Mouse (Mus musculus): ENCODE results near the gene Olfr1393. TPM values are rescaled to one million over a fixed set of nuclear protein-coding genes. Genes with fewer than 3 reads are reported as not detected.
"Not testable (repeated sequence)": the region's sequence is repeated elsewhere in the genome, so short reads cannot be mapped to it uniquely, and the experiment has no call there.

The Olfr1393 gene
- total RNA-seq, 4 experiments from 2014 or later, result not detected

GRCm38 (mm10) chr11:49287251-49287650, 9.1 kb downstream of the Olfr1393 start:
- no peak for DNase-seq (ENCODE audit: low spot score in 2 of 2)

- no peak for DNase-seq (ENCODE audit: low spot score in 2 of 2)
Measured at GRCm38 (mm10) chr11:49292777-49293176, 14.7 kb downstream of the Olfr1393 start.

GRCm38 (mm10) chr11:49304441-49304840, 26.3 kb downstream of the Olfr1393 start, which contains the start of gene Olfr10:
Gene Olfr10, plus strand, starts transcription at chr11:49304741.
- no peak for DNase-seq (ENCODE audit: low spot score in 2 of 2)

GRCm38 (mm10) chr11:49308547-49308946, 30.4 kb downstream of the Olfr1393 start:
- not testable (repeated sequence) for DNase-seq (ENCODE audit: low spot score in 2 of 2)

DNA sequence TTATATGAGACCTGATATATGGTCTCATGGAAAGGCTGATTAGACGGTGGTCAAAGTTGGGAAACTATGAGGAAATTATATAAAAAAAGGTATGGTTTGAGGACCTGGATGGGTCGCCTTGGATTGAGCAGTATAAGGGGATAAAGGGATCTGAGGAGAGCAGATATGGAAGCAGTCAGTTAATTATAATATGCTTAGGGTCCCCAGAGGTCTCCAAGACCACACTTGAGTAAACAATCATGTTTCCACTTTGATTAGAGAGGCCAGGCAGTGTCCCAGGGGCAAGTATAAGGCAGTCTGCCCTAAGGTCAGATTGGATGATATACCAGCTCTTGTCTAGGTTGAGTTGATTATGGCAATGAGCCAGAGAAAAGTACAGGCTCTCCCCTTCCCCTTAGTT, 44.3 kb downstream of the Olfr1393 start, which contains the start of gene Olfr1391:
Olfr1391 (plus strand) TSS at position 301 of the 400 bp plus-strand sequence.
- no peak for DNase-seq (ENCODE audit: low spot score in 2 of 2)

DNA sequence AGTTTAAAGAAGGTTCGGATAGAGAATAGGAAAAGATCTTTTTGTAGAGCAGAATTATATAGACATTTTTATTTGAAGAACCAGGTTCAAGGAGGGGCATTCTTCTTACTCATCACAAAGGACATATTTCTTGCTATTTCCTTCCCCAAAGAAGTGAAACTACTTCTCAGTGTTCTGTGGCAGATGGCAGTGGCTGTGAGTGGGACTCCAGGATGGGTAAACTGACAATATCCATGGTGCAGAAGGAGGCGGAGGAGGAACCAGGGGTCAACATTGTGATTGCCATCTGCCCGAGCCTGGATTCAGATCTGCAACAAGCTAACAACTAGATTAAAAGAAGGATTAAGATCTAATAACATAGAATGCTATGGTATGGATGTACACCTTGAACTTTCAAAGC, 48.6 kb downstream of the Olfr1393 start:
- DNase-seq (ENCODE audit: low spot score in 2 of 2), result no peak

DNA sequence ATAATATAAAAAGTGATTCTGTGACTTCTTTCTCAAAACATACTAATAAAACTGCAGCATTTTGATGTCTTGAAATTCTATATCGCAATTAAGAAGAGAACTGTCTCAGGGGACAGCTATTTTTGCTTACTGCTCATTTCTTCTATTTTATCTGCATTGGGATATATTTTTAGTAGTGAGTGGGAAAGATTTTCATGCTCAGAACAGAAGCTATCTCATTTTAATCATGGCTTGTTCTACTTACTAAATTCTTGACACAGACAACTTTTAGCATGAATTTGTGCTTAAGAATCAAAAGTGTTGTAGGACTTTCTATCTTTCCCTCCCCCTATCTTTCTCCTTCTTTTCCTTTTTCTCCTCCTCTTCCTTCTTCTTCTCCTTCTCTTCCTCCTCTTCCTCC, 51.6 kb downstream of the Olfr1393 start:
- no peak for DNase-seq (ENCODE audit: low spot score in 2 of 2)

Other genes starting within 250 kb of the Olfr1393 start
- 1 to 10 TPM in 2 of 4 experiments, under 1 TPM in 2; 0.70 to 1.2 (median 1.0) TPM for gene 9930111J21Rik2, start 227.1 kb upstream of the Olfr1393 start, total RNA-seq (2022)
- gene Tgtp2, start 214.1 kb upstream of the Olfr1393 start, total RNA-seq (2022), result under 1 TPM in 3 of 4 experiments, not detected in 1; 0.29 to 0.53 (median 0.43) TPM
- 1 to 10 TPM in 2 of 4 experiments, under 1 TPM in 2; 0.58 to 1.1 (median 0.89) TPM for gene Ifi47, start 201.7 kb upstream of the Olfr1393 start, total RNA-seq (2022)
- gene Olfr1396, start 163.4 kb upstream of the Olfr1393 start, total RNA-seq (2022), result not detected
- gene Olfr1395, start 136.0 kb upstream of the Olfr1393 start, total RNA-seq (2022), result not detected
- gene Olfr1394, start 123.9 kb upstream of the Olfr1393 start, total RNA-seq (2022), result not detected
- 1 to 10 TPM in 3 of 4 experiments, under 1 TPM in 1; 0.96 to 2.6 (median 2.0) TPM for gene Btnl9, start 91.1 kb upstream of the Olfr1393 start, total RNA-seq (2022)
- gene Zfp62, start 75.0 kb upstream of the Olfr1393 start, total RNA-seq (2022), result 10 to 100 TPM; 24.4 to 29.9 (median 26.0) TPM
- 10 to 100 TPM; 39.4 to 56.8 (median 48.4) TPM for gene Mgat1, start 34.1 kb upstream of the Olfr1393 start, total RNA-seq (2022)
- gene Olfr1392, start 7.0 kb downstream of the Olfr1393 start, total RNA-seq (2022), result not detected
- gene Olfr10, start 26.4 kb downstream of the Olfr1393 start, total RNA-seq (2022), result not detected
- gene Olfr1391, start 44.4 kb downstream of the Olfr1393 start, total RNA-seq (2022), result not detected
- gene Olfr1390, start 56.9 kb downstream of the Olfr1393 start, total RNA-seq (2022), result not detected
- gene Olfr1389, start 144.8 kb downstream of the Olfr1393 start, total RNA-seq (2022), result not detected
- gene Olfr1388, start 158.3 kb downstream of the Olfr1393 start, total RNA-seq (2022), result under 1 TPM in 3 of 4 experiments, not detected in 1; 0.08 to 0.17 (median 0.10) TPM
- not detected for gene Olfr1387, start 177.0 kb downstream of the Olfr1393 start, total RNA-seq (2022)
- not detected for gene Olfr1386, start 186.7 kb downstream of the Olfr1393 start, total RNA-seq (2022)
- gene Olfr1385, start 210.8 kb downstream of the Olfr1393 start, total RNA-seq (2022), result not detected
- gene Olfr1384, start 228.4 kb downstream of the Olfr1393 start, total RNA-seq (2022), result not detected
- under 1 TPM in 1 of 4 experiments, not detected in 3; 0.47 TPM for gene Olfr1383, start 241.3 kb downstream of the Olfr1393 start, total RNA-seq (2022)
- under 1 TPM in 1 of 4 experiments, not detected in 3; 0.07 TPM for gene Olfr1382, start 249.9 kb downstream of the Olfr1393 start, total RNA-seq (2022)

Measured in gastrocnemius, adult 8-10 months (tissue).